Mouse (Mus musculus): ENCODE data around the gene Hacd2.

DNA sequence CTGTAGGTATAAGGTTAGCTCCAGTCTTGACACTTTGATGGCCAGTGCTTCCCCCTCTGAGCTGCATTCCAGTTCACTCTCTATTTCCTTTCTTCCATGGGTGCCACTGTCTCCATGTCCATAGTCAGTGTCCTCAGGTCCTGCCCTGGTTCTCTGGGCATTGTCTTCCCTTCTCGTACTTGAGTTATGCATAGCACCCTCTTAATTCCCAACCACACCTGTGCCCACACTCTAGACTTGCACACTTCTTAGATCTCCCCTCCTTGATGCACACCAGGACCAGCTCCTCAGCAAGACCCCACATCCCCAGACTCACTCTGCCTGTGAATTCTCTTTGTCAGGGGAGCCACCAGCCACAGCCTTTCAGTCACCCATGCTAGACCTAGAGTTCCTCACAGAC lies 30.0 kb downstream of the Hacd2 start:
- TF ChIP-seq CTCF (IDR thresholded peaks at IDR 0.05; ENCODE audit: control insufficient read depth, insufficient read depth, insufficient replicate concordance, low read depth, low read length) (no peak), POLR2A (IDR thresholded peaks at IDR 0.05; ENCODE audit: control insufficient read depth, low read depth, low read length) (no peak)

Measured in testis, adult 2 months (tissue).